Mouse (Mus musculus): ENCODE measurements around the gene AI182371. TPM values are rescaled to one million over a fixed set of nuclear protein-coding genes. Genes with fewer than 3 reads are reported as not detected.

AI182371 gene
- polyA plus RNA-seq (2015; fragmentation: Nextera tagmentation; extraction: Ambion mirVana) = 0.33 and 0.53 TPM in 2 replicates

- no peak for DNase-seq (ENCODE audit: low spot score)
Measured at GRCm38 (mm10) chr2:35101443-35101842, at the start of gene AI182371. TSS of gene AI182371 (minus strand) at chr2:35101543.

DNA sequence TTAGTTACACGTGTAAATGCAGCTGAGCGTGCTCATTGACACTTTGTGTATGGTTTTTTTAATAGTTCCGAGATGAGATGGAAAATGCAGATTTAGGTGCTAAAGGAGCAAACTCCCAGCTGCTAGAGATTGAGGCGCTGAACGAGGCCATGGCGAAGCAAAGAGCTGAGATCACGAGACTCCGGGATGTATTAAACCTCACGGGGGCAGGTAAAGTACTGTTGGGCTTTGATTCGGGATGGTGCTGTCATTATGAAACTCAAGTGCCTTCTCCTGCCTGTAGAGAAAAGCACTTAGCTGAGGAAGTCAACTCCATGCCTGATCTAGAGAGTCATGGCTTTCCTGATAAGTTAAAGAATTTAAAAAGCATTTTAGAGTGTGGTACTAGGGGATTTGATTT is 47.5 kb upstream of the AI182371 start:
- no peak for DNase-seq (ENCODE audit: low spot score)

DNA sequence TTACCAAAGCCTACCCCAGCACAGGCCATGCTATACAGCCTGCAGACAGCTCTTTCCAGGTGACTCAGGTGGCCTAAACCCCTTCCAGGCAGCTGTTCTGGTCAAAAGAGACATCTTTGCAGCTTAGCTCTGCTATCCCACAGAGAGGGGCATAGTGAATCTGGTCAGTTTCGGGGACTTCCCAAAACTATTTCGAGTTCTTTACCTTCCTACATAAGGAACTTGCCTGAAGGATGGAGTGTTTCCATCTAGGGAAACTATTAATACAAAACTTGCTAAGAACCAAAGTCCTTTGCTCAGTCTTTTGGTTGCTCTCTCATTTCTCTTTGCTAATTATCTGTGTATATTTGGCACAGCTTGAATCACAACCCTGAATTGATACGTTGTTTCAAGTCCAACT is 40.3 kb upstream of the AI182371 start:
- DNase-seq (ENCODE audit: low spot score) = no peak

GRCm38 (mm10) chr2:35138576-35138975 is 37.2 kb upstream of the AI182371 start:
- no peak for DNase-seq (ENCODE audit: low spot score)

DNA sequence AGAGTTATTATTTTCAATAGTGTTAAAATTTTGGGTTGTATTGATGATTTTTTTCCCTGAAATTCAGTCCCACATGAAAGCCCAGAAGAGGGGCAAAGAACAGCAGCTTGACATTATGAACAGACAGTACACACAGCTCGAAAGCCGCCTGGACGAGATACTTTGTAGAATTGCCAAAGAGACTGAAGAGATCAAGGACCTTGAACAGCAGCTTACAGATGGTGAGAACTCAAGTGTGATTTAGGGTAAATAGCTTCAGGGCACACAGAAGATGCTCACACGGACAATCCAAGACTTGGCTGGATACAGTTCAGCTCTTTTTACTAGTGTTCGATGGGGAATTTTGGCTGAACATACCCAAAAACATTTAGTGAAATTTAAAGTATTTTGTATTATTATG is 32.5 kb upstream of the AI182371 start:
- no peak for DNase-seq (ENCODE audit: low spot score)

DNA sequence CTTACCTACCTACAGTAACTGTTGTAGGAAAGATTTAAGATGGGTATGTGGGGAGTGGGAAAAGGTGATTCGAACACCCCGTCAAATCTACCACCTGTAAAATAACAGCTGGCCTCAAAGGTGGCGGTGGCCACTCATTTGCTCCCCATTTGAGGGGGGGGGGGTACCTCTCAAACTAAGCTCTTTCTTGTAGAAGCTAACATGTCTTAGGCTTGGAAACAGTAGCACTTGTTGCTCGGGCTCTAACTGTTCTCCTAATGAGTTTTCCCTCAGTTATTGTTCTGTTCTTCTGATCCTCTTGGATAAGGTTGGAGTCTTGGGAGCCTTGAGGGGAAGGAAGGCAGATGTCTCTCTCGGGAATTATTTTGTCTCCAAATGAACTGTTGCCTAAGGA is 31.3 kb upstream of the AI182371 start:
- DNase-seq (ENCODE audit: low spot score) = no peak

GRCm38 (mm10) chr2:35131991-35132661 is 30.8 kb upstream of the AI182371 start:
- peak; percentile 96 for DNase-seq (ENCODE audit: low spot score)

- DNase-seq (ENCODE audit: low spot score) = no peak
Measured at GRCm38 (mm10) chr2:35131491-35131890, 30.1 kb upstream of the AI182371 start.

GRCm38 (mm10) chr2:35124716-35125115 is 23.4 kb upstream of the AI182371 start:
- DNase-seq (ENCODE audit: low spot score) = peak; percentile 36

- no peak for DNase-seq (ENCODE audit: low spot score)
Measured at GRCm38 (mm10) chr2:35110521-35110920, 9.2 kb upstream of the AI182371 start.

DNA sequence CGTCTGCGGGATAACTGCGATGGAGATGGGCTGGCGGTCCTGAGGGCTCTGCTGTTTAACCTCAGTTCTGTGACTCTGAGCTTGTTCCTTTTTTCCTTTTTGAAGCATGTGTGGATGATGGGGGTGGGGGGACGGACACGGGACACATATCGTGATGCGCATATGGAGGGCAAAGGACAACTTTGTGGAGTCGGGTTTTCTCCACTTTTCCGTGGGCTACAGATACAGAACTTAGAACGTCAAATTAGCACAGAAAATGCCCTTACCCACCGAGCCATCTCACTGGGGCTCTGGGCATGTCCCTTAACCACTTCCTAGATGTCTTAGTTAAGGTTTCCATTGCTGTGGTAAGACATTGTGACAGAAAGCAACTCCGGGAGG is 8.6 kb upstream of the AI182371 start:
- no peak for DNase-seq (ENCODE audit: low spot score)

- peak; percentile 93 for DNase-seq (ENCODE audit: low spot score)
Measured at GRCm38 (mm10) chr2:35109141-35109923, 8.0 kb upstream of the AI182371 start, which contains the start of gene Cntrl. TSS of gene Cntrl (plus strand) at chr2:35109492.

GRCm38 (mm10) chr2:35108712-35109111 is 7.4 kb upstream of the AI182371 start:
- DNase-seq (ENCODE audit: low spot score) = peak; percentile 72

DNA sequence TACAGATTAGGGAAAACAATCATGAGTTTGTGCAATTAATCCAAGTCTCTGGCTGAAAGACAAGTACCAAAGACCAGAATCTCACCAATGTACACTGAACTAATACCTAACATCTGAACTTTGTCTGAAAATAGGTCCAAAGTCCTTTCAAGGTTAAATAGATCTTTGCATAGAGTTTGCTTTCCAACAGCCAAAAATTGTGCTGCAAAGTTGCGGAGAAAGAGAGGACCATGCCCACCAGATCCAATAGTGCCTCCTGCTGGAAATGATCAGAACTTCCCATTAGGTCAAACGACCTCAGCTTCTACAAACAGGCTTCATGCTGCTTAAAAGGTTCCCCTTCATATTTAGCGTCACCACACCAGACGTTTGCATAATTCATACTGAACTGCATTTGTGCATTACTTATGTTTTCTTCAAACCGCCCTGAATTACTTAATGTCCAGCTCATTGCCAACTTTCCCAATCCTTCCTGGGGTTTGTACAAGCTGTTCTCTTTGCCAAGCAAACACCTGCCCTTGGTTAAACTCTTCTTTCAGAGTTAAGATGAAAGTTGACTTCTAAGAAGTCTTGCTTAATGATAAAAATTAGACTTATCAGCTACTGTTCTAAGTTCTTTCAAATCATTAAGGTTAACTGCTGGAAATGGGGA is 6.8 kb upstream of the AI182371 start:
- DNase-seq (ENCODE audit: low spot score) = peak; percentile 49

DNA sequence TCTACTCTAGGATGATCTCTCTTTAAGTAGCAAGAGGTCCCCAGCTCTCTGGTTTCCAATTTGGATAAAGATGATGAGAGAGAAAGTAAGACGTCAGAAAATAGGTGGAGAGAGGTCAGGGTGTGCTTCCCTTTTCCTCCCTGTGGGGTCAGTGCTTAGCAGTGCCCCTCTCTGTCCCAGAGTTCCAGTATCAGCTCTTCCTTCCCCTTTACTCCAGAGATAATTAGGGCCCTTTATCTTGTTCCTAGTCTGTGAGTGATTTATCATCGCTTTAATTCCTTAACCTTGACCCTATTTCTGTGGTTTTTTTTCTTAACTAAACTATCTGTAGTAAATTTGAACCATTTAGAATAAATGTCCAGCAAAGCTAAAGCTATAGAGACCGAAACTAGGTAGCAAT is 3.5 kb upstream of the AI182371 start:
- no peak for DNase-seq (ENCODE audit: low spot score)

DNA sequence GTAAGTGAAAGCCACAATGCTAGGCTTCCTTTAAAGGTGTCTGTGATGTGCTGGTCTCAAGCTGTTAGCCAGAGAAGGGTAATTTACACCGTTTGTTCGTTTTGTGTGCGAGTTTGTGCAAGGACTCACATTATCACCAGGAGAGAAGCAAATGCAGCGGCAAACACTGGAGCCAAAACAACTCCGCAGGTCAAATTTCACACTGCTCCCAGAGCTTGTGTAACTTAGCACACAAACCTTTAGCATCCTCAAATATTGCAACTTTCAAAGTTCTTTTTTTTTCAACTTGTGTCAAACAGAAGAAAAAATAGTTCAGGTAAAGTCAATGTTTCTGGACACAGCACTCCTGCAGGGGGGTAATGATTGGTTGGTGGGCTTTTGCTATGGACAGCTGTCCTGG is 2.2 kb upstream of the AI182371 start:
- no peak for DNase-seq (ENCODE audit: low spot score)

- DNase-seq (ENCODE audit: low spot score) = no peak
Measured at GRCm38 (mm10) chr2:35102777-35103176, 1.4 kb upstream of the AI182371 start.

DNA sequence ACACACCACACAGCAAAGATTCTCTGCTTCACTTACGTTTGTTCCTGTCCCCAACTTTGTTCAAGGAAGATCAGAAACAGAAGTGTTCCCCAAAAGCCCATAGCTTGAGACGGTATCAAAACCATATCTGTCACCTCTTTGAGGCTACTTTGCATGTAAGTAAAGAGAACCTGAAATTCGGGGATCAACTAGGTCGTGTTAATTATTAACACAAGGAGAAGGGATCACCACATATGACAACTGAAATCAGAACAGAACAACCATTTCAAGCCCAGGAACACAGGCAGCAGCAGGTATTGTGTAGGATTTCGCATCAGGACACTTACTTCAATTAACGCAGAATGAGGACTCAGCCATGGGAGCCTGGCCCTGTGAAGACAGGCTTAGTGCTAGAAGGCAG is 814 bp downstream of the AI182371 start:
- no peak for DNase-seq (ENCODE audit: low spot score)

DNA sequence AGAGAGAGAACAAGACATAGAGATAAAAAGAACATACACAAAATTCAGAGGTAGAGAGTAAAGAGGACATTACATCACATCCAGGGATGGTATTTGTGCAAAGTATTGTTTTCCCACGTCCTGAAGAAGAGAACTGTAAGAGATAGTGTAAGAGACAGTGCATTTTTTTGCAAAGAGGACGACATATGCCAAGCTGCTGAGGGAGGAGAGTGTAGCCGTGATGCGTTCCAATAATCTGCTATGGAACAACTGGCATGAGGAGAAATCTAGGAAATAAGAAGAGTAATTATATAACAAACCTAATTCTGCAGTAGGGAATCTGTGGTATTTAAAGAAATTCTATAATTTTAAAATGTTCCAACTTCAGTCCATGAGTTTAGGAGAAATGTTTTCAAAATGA is 13.9 kb downstream of the AI182371 start:
- DNase-seq (ENCODE audit: low spot score) = no peak

- DNase-seq (ENCODE audit: low spot score) = no peak
Measured at GRCm38 (mm10) chr2:35079166-35079565, 22.2 kb downstream of the AI182371 start.

DNA sequence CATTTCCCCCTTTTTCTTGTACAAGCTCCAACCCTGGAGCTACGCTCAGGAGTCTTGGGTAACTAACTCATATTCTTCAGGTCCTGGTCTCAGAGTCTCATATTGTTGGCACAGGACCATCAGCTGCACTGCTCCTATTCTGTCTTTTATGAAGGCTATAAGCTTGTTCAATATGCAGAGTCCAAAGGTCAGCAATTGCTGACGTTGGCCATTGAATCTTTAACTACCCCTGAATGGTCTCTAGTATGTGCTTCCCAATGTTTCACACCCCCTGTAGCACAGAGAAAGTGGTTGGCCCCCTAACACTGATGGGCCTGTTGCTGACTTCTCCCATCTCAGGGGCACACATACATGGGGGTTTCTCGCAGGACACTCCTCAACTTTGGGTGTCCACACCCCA is 27.0 kb downstream of the AI182371 start:
- no peak for DNase-seq (ENCODE audit: low spot score)

DNA sequence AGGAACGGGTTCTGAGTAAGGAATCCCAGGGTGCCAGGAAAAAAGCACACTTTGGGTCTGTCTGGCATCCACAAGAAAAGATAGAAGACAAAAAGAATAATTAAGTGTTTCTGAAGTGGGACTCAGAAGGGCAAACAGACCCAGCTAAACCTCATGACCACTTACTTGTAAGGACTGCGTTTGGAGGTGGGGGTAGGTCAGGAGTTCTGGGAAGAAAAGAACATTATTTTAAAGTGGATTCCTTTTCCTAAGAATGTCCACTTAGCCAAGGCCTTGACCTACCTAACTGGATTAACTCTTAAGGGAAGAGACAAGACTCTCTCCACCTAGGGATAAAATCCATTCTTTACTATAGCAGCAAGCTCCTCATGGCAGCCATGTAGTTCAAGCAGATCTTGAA is 28.8 kb downstream of the AI182371 start:
- no peak for DNase-seq (ENCODE audit: low spot score)
